Mouse (Mus musculus) lung, postnatal 14 days (tissue): ENCODE measurements around the gene Rasgrf2.

Experiments used
- DNase-seq: peaks from one replicate; pipeline ENCODE4 v3.0.0; 2021

Gene Rasgrf2

GRCm38 (mm10) chr13:91938826-91939225 is 192.6 kb downstream of the Rasgrf2 start:
- no peak for DNase-seq

- DNase-seq, result no peak
These were observed 194.2 kb downstream of the Rasgrf2 start for GRCm38 (mm10) chr13:91937232-91937631.

- DNase-seq, result no peak
These were observed 199.3 kb downstream of the Rasgrf2 start for GRCm38 (mm10) chr13:91932122-91932521.

DNA sequence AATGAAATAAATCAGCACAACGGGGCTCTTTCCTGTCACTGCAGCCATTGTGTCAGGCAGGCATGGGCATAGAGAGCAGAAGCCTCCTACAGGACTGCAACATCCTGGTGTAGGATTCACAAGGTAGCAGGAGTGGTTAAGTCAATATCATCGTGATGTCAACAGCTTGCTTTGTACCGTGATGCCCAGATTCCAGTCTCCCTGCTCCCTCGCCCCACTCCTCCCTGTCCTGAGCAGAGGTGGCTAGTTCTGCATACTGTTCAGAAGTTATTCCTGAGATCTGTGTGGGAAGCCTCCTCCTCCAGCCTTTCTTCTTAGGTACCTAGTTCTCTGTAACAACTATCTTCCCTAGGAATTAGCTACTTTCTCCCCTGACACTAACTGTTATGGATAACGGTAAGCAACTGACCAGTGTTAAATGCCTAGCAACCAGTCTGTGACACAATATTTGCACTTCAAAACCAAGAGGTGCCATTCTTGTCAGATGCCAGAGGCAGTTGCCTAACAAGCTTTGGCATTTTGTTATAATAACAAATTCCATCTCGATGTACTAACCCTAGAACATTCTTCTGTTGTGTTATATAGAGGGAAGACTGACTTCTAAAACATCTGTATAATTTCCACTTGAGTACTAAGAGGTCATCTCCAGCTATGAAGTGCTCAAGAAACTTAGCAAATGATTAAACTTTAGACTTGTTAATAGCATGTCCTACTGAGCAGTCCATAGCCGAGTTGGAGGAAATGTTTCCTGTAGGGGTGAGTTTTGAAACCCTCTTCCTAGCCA is 201.3 kb downstream of the Rasgrf2 start:
- no peak for DNase-seq

- no peak for DNase-seq
These were observed 202.7 kb downstream of the Rasgrf2 start for GRCm38 (mm10) chr13:91928605-91929389.

DNA sequence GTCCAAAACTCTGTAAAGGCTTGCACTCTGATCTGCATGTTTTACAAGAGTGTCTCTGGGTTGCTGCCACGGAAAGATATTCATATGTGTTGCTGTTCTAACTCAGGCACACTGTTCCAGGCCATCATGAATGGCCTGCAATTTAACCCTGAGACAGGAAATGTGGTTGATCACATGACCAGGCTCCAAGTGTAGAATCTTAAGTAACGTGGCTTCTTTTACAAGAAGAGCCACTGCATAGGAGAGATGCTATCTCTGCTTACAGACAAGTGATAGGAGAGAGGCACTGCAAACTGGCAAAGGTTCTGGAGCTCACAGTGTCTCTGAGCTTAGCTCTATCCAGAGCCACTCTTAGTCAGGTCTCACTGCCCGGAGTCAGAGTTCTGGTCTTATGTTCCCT is 210.4 kb downstream of the Rasgrf2 start:
- no peak for DNase-seq

DNA sequence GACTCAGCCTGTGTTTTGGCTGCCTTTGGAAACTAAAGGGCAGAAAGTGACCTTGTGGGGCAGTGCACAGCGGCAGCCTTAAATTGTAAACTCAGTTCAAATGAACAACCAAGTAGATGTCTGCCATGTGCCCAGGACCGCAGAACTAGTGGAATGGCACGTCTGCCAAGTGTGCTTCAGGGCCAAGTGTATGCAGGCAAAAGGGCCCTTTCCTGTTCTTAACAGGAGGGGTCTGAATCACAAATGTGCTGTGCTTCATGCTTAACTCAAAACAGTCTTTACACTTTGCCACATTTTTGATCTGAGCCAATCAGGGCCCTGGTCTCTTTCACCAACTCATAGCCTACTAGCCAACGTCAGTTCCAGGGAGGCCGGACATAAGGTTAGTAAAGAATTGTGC is 212.7 kb downstream of the Rasgrf2 start:
- DNase-seq, result no peak

GRCm38 (mm10) chr13:91917835-91918234 is 213.6 kb downstream of the Rasgrf2 start:
- no peak for DNase-seq

GRCm38 (mm10) chr13:91916308-91916707 is 215.1 kb downstream of the Rasgrf2 start:
- no peak for DNase-seq

DNA sequence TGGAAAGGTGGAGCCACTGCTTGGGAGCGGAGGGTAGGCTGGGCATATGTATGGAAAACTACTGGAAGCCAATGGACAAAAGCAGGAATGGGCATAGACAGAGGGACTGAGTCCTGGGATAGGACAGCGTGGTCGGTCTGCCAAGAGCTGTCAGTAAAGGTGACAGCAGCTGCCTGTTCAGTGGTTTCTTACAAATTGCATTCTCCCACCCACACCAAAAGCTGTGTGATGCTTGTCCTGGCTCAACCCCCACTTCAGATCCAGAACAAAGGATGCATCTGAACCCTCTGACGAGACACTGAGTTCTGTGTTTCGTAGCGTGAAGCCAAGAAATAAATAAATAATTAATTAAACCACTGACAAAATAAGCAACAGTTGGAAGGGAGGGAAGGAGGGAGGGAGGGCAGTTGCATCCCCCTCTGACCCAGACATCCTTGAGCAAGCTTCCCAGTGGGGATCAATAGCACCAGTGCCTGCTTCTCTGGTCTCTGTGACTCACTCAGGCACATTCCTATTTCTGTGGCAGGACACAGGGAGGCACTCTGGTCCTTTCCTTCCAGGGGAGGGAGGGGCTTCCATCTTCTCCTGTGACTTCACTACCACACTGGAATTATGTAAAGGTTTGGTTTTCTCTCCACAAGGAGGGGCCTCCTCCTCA is 215.7 kb downstream of the Rasgrf2 start:
- peak; percentile 7 for DNase-seq

DNA sequence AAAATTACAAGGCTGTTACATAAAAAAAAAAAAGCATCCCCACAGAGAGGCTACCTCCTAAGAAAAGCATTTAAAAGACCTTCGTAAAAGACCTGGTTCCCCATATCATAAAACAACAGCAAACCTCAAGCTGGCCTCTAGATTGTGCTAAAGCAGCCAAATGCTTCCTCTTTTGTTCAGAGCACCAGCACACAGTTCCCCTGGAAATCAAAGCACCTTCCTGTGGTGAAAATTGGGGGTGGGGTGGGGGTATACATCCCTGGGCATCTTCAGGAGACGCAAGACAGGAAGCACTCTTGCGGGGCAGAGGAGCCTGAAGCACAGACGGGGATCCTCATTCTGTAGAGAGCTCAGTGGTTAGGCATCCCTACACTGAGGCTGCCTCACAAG is 216.3 kb downstream of the Rasgrf2 start:
- no peak for DNase-seq

DNA sequence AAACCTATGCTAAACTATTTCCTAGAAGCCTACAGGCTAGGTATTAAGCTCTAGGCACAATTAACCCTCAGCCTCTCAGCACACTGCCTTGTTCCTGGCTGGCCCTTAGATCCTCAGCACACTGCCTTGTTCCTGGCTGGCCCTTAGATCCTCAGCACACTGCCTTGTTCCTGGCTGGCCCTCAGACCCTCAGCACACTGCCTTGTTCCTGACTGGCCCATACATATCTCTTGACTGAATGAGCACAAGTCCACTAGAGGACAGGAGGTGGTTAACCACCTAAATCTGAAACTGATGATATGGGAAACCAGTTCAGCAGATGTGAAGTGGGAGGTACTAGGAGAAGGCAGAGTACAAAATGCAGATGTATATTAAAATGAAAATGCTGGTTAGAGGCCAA is 219.8 kb downstream of the Rasgrf2 start:
- no peak for DNase-seq

- DNase-seq, result no peak
These were observed 220.2 kb downstream of the Rasgrf2 start for GRCm38 (mm10) chr13:91911211-91911610.

DNA sequence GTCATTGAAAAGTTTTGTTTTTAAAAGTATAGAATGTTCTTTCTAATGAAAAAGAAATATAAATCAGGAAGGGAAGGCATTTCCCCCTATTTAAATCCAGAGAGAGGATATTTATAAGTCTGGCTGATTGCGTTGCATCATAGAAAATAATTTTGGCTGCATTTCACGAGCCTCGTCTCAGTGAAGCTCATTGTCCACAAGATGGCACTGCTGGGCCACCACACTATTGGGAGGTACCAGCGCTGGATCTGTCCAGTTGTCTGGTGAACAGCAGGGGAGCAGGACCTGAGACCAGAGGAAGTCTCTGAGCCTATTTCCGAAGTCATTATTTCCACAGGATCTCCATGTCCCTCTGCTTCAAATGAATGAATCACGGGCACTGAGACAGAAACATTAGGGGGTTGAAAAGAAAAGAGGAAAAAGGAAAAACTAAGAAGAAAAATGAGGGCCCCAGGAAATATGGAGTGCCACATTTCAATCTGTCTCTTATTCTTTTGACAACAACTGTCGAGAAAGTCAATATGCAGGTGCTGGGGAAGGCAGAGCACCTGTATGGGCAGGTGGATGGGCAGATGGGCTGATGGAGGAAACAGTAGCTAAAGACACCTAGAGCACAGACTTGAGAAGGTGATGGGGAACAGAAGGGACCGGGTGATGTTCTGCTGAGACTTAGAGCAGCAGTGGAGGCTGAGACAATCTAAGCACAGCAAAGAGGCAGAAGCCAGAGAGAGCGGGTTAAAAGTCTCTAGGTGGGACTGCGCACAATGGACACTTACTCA is 223.1 kb downstream of the Rasgrf2 start:
- peak; percentile 88 for DNase-seq

- DNase-seq, result no peak
These were observed 225.1 kb downstream of the Rasgrf2 start for GRCm38 (mm10) chr13:91906338-91906737.

DNA sequence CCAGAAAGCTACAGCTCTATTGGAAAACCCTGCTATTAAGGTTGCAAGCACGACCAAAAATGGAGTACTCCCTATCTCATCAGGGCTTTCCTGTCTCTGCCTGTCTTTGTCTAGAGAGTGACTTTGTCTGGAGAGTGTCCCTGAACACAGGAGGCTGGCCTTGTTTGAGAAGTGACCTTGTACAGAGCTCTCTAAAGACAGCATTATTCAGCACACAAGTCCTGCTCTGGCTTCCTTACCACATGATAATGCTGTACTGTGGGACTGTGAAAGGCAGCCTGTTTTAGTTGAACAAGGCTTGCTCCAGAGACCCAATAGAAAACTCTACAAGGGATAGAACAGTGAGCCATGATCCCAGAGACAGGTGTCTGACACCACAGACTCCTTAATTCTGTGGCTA is 235.0 kb downstream of the Rasgrf2 start:
- DNase-seq, result no peak

- no peak for DNase-seq
These were observed 238.3 kb downstream of the Rasgrf2 start for GRCm38 (mm10) chr13:91893132-91893531.

GRCm38 (mm10) chr13:91890031-91890619 is 241.3 kb downstream of the Rasgrf2 start:
- DNase-seq, result no peak

DNA sequence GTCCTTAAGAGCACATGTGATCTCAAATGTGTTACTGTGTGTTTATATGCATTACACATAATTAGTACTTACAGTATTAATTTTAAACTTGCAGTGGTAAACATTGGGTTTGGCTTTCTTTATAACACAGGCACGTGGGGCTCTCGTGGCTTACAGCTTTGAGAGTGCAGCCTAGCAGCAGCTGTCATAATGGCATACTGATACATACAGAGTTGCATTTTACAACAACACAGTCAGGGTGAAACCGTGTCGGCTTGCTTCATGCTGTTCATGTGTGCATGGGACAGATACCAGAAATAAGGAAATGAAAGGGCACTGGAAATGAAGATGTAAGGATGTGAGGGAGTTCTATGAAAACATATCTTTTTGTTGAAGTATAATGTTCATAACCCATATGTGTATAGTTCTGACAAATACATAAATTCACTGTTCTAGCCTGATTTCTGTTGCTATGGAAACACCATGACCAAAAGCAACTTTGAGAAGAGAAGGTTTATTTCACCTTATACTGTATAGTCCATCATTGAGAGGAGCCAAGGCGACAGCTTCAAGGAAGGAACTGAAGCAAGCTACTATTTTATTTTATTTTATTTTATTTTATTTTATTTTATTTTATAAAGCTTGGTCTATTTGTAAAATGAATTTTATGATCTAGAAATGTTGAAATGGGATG is 246.6 kb downstream of the Rasgrf2 start:
- DNase-seq, result no peak

DNA sequence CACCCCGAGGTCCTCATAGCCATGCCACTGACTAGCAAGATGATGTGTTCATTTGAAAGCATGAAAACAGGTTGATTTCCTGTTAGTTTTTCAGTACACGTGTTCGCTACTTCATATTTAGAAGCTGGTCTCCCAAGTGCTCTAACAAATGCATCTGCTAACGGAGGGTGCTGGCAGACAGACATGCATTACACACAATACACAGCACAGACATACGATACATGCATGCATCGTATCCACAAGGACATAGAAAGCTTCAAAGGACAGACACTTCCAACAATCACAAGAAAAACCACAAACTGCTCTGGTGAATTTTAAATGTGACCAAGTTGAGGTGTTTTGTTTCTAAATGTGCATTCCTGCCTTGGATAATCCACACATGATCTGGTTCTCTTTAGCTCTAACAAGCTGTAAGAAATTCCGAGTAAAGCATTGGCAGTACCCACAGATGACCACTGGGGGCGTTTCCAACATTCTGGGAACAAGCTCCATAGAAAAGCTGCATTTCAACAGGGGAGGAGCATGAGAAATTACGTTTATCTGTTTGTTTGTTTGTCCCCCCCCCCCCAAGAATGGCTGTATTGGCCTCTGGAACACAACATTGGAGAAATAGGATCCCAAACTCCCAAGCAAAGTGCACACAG is 249.5 kb downstream of the Rasgrf2 start:
- DNase-seq, result peak; percentile 49

DNA sequence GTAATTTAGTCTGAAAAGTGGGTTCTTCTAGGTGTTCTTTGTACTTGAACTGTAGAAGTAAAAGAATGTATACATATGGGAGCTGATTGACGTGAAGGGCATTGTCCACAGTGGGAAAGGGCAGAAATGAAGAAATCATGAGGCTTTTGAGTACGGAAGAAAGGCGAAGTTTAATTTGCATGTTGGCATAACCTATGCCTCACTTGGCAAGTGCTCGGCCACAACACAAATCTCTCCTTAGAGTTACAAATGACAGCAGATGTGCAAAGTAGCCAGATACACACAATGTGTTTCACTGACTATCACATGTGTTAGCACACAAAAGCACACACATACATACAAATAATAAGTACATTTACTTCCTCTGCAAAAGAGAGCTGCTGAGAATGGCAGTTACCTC is 251.2 kb downstream of the Rasgrf2 start:
- DNase-seq, result no peak
